Mouse (Mus musculus) midbrain, embryonic 10.5 days (tissue): ENCODE data around the gene Skiv2l. TPM values are rescaled to one million over a fixed set of nuclear protein-coding genes. Genes with fewer than 3 reads are reported as not detected.
"Not testable (repeated sequence)": the region's sequence is repeated elsewhere in the genome, so short reads cannot be mapped to it uniquely, and the experiment has no call there.

Experiments
- DNase-seq: peaks from one replicate; pipeline ENCODE4 v3.0.0-alpha.2; 2017; ENCODE audit warnings: low spot score
- H3K27ac ChIP-seq: fragments of 300-500 bp; sonication (generic); replicated peaks from 2 replicates; pipeline ENCODE4 v1.5.1; 2016; ENCODE audit warnings: mild to moderate bottlenecking
- H3K27me3 ChIP-seq: fragments of 300-500 bp; sonication (generic); 2 replicates; pipeline ENCODE4 v1.6.1; 2016; ENCODE audit warnings: low read depth, mild to moderate bottlenecking; ENCODE audit not compliant: poor library complexity, severe bottlenecking
- H3K36me3 ChIP-seq: fragments of 300-500 bp; sonication (generic); 2 replicates; pipeline ENCODE4 v1.6.1; 2016; ENCODE audit warnings: mild to moderate bottlenecking, moderate library complexity
- H3K4me1 ChIP-seq: fragments of 300-500 bp; sonication (generic); 2 replicates; pipeline ENCODE4 v1.6.1; 2016
- H3K4me3 ChIP-seq: fragments of 300-500 bp; sonication (generic); 2 replicates; pipeline ENCODE4 v1.5.1; 2016; ENCODE audit warnings: mild to moderate bottlenecking, moderate library complexity
- H3K9me3 ChIP-seq: fragments of 300-500 bp; sonication (generic); replicated peaks from 2 replicates; pipeline ENCODE4 v1.6.1; 2016; ENCODE audit warnings: mild to moderate bottlenecking
- WGBS: fragments of 180-500 bp; shearing (Covaris S2); methylation state at CpG from one replicate; pipeline ENCODE4 v1.1.7; 2016; 5-methylcytosine and 5-hydroxymethylcytosine counted together
- polyA plus RNA-seq: library from polyadenylated mRNA; unstranded; fragments of >200 nt; fragmentation: Nextera tagmentation; extraction: Ambion mirVana; gene quantifications from 2 replicates; pipeline ENCODE4 v1.2.1, GENCODE M21; 2016

Skiv2l gene
- polyA plus RNA-seq, 1 experiment from 2014 or later, result 57.8 TPM

DNA sequence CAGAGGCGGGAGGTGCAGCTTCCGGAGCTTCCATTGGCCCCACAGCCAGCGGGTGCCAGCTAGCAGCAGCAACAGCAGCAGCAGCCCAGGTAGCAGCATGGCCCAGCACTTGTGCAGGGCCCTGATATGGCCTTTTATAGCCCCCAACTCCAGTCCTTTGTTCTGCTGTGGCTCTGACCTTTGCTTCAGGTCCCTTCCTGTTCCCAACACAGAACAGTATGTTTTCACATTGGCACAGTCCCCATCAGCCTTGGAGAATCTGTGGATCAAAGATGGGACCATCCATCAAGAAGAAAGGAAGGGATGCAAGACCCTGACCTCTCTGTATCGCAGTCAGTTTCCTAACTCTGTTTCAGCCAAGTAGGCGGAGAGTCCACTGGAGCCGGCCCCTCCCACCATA is 45.7 kb downstream of the Skiv2l start, which contains the start of gene Cyp21a1:
Cyp21a1 (minus strand) TSS at position 261 of the 400 bp plus-strand sequence.
- WGBS, result 84% methylated on average over 6 of the region's 6 CpGs
- H3K4me1 ChIP-seq, H3K36me3 ChIP-seq, H3K9me3 ChIP-seq, DNase-seq, H3K27me3 ChIP-seq, H3K27ac ChIP-seq, H3K4me3 ChIP-seq: not testable (repeated sequence)

- not testable (repeated sequence) for DNase-seq, H3K27me3 ChIP-seq, H3K9me3 ChIP-seq, H3K4me3 ChIP-seq, H3K27ac ChIP-seq, H3K4me1 ChIP-seq, H3K36me3 ChIP-seq
- 92% methylated on average over 6 of the region's 6 CpGs for WGBS
Observed at GRCm38 (mm10) chr17:34803367-34803766, 46.6 kb downstream of the Skiv2l start.

GRCm38 (mm10) chr17:34802756-34803155 is 47.3 kb downstream of the Skiv2l start:
- H3K9me3 ChIP-seq, H3K4me1 ChIP-seq, H3K27me3 ChIP-seq, DNase-seq, H3K4me3 ChIP-seq, H3K36me3 ChIP-seq, H3K27ac ChIP-seq: not testable (repeated sequence)
- 92% methylated on average over 9 of the region's 9 CpGs for WGBS

- WGBS, result 94% methylated on average over 16 of the region's 16 CpGs
- H3K4me3 ChIP-seq, result not testable (repeated sequence)
Observed at GRCm38 (mm10) chr17:34800781-34801305, 49.2 kb downstream of the Skiv2l start.

GRCm38 (mm10) chr17:34799531-34799925 is 50.5 kb downstream of the Skiv2l start:
- H3K4me1 ChIP-seq, result no peaks in the 10 kb centered on the region
- 0 out of 2 replicates have a peak, but pooled peaks cover 7% of the 10 kb centered on the region for H3K9me3 ChIP-seq
- no peak overlapping the region for H3K27ac ChIP-seq
- H3K4me3 ChIP-seq, result no peak overlapping the region
- no peaks in the 10 kb centered on the region for H3K36me3 ChIP-seq
- 90% methylated on average over 4 of the region's 4 CpGs for WGBS
- no peak for DNase-seq
- H3K27me3 ChIP-seq, result no peaks in the 10 kb centered on the region

More at GRCm38 (mm10) chr17:34800781-34801305, 49.2 kb downstream of the Skiv2l start:
- H3K27me3 ChIP-seq, H3K4me1 ChIP-seq, H3K9me3 ChIP-seq, H3K36me3 ChIP-seq, H3K27ac ChIP-seq, DNase-seq: not testable (repeated sequence)

GRCm38 (mm10) chr17:34798866-34799530 is 51.0 kb downstream of the Skiv2l start:
- H3K36me3 ChIP-seq, result no peaks in the 10 kb centered on the region
- H3K4me1 ChIP-seq, result no peaks in the 10 kb centered on the region
- H3K9me3 ChIP-seq, result 0 out of 2 replicates have a peak, but pooled peaks cover 7% of the 10 kb centered on the region
- DNase-seq, result no peak
- WGBS, result 90% methylated on average over 17 of the region's 17 CpGs
- no peak overlapping the region for H3K27ac ChIP-seq
- H3K27me3 ChIP-seq, result no peaks in the 10 kb centered on the region
- no peak overlapping the region for H3K4me3 ChIP-seq

DNA sequence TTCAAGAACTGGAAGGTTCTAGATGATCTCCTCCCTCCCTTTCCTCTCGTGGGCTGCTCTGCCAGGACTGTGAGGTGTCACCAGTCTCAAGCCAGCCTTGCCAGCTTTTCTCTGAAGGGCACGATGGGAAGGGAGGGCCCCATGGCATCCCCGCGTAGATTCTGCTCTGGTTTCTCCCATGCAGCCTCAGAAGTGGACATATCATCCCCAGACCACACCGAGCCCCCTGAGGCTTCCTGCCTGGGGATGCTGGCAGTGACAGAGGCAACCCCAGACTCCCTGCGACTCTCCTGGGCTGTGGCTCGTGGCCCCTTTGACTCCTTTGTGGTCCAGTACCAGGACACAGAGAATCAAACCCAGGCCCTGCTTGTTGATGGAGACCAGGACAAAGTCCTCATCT is 51.9 kb downstream of the Skiv2l start:
- not testable (repeated sequence) for H3K27me3 ChIP-seq, H3K4me3 ChIP-seq, DNase-seq, H3K9me3 ChIP-seq, H3K36me3 ChIP-seq, H3K4me1 ChIP-seq, H3K27ac ChIP-seq
- WGBS, result 82% methylated on average over 7 of the region's 7 CpGs

DNA sequence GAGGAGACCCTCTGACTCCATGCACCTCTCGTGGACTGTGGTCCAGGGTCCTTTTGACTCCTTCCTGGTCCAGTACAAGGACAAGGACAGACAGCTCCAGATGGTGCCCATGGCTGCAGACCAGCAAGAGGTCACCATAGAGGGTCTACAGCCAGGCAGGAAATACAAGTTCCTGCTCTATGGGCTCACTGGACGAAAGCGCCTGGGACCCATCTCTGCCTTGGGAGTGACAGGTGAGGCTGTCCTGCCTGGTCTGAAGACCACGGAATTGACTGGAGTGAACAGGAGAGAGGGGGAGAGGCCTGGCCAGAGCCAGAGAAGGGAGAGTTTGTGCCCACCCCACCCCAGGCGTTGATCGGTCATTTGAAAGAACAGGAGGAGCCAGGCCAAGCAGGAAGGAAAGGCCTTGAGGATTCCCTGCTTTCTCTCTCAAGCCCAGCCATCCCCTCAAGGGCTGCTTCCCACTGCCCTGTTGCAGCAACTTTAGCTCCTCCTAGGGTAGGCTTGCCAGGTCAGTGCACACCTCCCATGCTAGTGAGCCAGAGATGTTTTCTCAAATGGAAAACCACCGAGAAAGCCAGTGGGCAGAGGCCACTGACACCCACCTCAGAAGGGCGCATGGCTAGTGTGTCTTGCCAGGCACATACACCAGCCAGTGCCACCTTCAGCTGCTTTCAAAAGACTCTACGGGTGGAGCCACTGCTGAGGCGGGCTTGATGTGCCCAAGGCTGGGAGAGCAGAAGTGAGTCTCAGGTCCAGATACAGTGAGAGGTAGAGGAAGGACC is 52.6 kb downstream of the Skiv2l start:
- H3K27me3 ChIP-seq, H3K4me3 ChIP-seq, H3K9me3 ChIP-seq, DNase-seq, H3K36me3 ChIP-seq, H3K27ac ChIP-seq, H3K4me1 ChIP-seq: not testable (repeated sequence)
- WGBS, result 86% methylated on average over 10 of the region's 10 CpGs

- WGBS, result 86% methylated on average over 8 of the region's 8 CpGs
- no peak for DNase-seq
- H3K4me3 ChIP-seq, result no peak overlapping the region
- no peak overlapping the region for H3K27ac ChIP-seq
- H3K27me3 ChIP-seq, result no peaks in the 10 kb centered on the region
- 0 out of 2 replicates have a peak, but pooled peaks cover 10% of the 10 kb centered on the region for H3K9me3 ChIP-seq
- H3K4me1 ChIP-seq, result no peaks in the 10 kb centered on the region
- H3K36me3 ChIP-seq, result no peaks in the 10 kb centered on the region
Observed at GRCm38 (mm10) chr17:34796311-34797140, 53.5 kb downstream of the Skiv2l start.

DNA sequence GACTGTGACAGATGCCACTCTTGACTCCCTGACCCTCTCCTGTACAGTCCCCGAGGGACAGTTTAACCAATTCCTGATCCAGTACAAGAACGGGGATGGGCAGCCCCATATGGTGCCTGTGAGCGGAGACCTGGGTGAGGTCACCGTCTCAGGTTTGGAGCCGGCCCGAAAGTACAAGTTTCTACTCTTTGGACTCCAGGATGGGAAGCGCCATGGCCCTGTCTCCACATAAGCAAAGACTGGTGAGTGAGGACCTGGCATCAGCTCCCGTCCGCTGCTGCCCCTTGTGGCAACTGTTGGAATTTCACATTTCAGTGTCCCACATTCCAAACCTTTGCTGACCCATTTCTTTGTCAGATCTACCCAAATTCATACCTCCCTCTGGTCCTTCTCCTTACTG is 54.4 kb downstream of the Skiv2l start:
- DNase-seq, result no peak
- H3K9me3 ChIP-seq, result peaks cover 12% of the 10 kb centered on the region; the same call in 1 of the 2 replicates
- 65% methylated on average over 9 of the region's 9 CpGs for WGBS
- H3K27ac ChIP-seq, result no peak overlapping the region
- H3K27me3 ChIP-seq, result no peaks in the 10 kb centered on the region
- no peaks in the 10 kb centered on the region for H3K4me1 ChIP-seq
- H3K4me3 ChIP-seq, result no peak overlapping the region
- no peaks in the 10 kb centered on the region for H3K36me3 ChIP-seq

DNA sequence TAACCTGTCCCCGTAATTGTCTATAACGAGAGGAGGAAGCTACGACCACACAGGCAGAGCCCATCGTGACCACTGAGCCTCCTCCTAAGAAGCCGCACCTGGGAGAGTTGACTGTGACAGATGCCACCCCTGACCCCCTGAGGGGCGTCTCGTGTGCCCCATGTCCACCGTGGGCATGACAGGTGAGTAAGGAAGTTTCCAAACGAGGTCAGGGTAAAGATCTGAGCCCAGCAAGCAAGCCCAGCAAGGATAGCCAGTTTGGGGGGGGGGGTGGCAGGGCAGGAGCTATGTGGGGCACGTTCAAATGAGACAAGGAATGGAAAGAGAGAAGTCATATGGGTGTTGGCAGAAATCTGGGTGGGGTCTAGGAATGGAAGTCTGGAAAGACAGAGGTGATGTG is 55.0 kb downstream of the Skiv2l start:
- WGBS, result 91% methylated on average over 10 of the region's 10 CpGs
- H3K4me3 ChIP-seq, result no peak overlapping the region
- H3K9me3 ChIP-seq, result peaks cover 12% of the 10 kb centered on the region; the same call in 1 of the 2 replicates
- H3K27me3 ChIP-seq, result no peaks in the 10 kb centered on the region
- no peak for DNase-seq
- H3K27ac ChIP-seq, result no peak overlapping the region
- H3K4me1 ChIP-seq, result no peaks in the 10 kb centered on the region
- no peaks in the 10 kb centered on the region for H3K36me3 ChIP-seq
